Mouse (Mus musculus): ENCODE data around the gene Rab14.

Rab14 gene

GRCm38 (mm10) chr2:35153844-35154554 is 46.9 kb downstream of the Rab14 start:
- DNase-seq: no peak

GRCm38 (mm10) chr2:35153179-35153578 is 47.7 kb downstream of the Rab14 start:
- DNase-seq: no peak

GRCm38 (mm10) chr2:35151303-35151882 is 49.5 kb downstream of the Rab14 start:
- no peak for DNase-seq

GRCm38 (mm10) chr2:35148806-35149205 is 52.1 kb downstream of the Rab14 start:
- no peak for DNase-seq

GRCm38 (mm10) chr2:35141673-35142072 is 59.2 kb downstream of the Rab14 start:
- DNase-seq: no peak

- DNase-seq: no peak
These were observed 62.3 kb downstream of the Rab14 start for GRCm38 (mm10) chr2:35138576-35138975.

- DNase-seq: no peak
These were observed 67.0 kb downstream of the Rab14 start for GRCm38 (mm10) chr2:35133891-35134290.

GRCm38 (mm10) chr2:35132662-35133055 is 68.3 kb downstream of the Rab14 start:
- DNase-seq: no peak

- DNase-seq: peak; percentile 84
These were observed 68.8 kb downstream of the Rab14 start for GRCm38 (mm10) chr2:35131991-35132661.

- no peak for DNase-seq
These were observed 69.4 kb downstream of the Rab14 start for GRCm38 (mm10) chr2:35131491-35131890.
